In the genomic region with DNA sequence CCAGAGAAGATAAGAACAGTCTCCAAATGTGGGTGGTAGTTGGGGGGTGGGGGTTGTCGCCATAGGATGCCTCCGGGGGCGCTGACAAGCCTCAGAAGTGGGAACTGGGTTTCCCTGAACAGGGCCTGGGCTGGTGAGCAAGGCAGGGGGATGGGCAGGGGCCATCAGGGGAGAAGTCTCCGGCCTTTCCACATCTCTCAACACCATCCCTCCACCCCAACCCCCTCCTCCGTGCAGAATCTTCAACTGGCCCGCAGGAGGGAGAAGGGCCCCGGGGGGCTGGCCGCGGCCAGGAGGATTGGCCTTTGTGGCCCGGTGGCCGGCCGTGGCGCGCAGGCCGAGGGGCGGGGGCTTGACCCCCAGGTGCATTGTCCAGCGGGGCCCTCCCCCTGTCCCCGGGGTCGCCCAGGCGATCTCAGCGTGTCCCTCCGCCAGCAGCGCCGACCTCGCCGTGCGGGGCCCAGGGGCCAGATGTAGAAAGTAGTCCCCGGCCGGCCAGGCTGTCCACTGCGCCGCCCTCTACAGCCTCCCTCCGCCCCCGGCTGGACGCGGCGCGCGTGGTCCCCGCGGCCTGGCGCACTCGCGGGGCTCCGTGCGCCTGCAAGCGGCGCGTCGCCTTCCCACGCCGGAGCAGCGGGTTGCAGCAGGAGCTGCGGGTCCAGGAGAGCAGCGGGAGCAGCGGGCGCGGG, we compare ENCODE assay signal across 8 mouse cellular contexts. TPM values are rescaled to one million over a fixed set of nuclear protein-coding genes. Genes with fewer than 3 reads are reported as not detected.
A peak's percentile ranks its signal among the peaks of the same experiment; 100 is the strongest.
DNase-seq lines count a peak whose midpoint lies in the region; ATAC-seq and TF ChIP-seq lines count a peak whose summit lies in the region.

A gene (plus strand): TSS at position 144 of the 689 bp plus-strand sequence.

- H3K27ac ChIP-seq in gastrocnemius, adult 2 months: peak within 1 kb of the TSS; percentile 51
- peak within 1 kb of the TSS; percentile 83 for H3K27ac ChIP-seq in embryonic facial prominence, embryonic 14.5 days (replicated peaks; ENCODE audit: low read depth, low read length)
- H3K27ac ChIP-seq in heart, postnatal 0 days (ENCODE audit: low read depth): no peak within 1 kb of the TSS
- H3K27ac ChIP-seq in limb, embryonic 12.5 days: peak within 1 kb of the TSS; percentile 80
- H3K27ac ChIP-seq in neural tube, embryonic 13.5 days (replicated peaks): peak within 1 kb of the TSS; percentile 75

- no peak for TF ChIP-seq EP300 in heart, postnatal 0 days (IDR thresholded peaks at IDR 0.05; ENCODE audit: low read depth)

- H3K4me2 ChIP-seq in embryonic facial prominence, embryonic 14.5 days (ENCODE audit: low read depth, low read length): peak within 1 kb of the TSS; percentile 100
- H3K4me2 ChIP-seq in heart, postnatal 0 days (ENCODE audit: low read depth, low read length): peak within 1 kb of the TSS; percentile 96
- peak within 1 kb of the TSS; percentile 100 for H3K4me2 ChIP-seq in limb, embryonic 12.5 days
- peak within 1 kb of the TSS; percentile 100 for H3K4me2 ChIP-seq in neural tube, embryonic 13.5 days

- no peaks in the 10 kb centered on the region for H3K36me3 ChIP-seq in embryonic facial prominence, embryonic 14.5 days (ENCODE audit: control insufficient read depth, insufficient read depth, low read length)
- no peaks in the 10 kb centered on the region for H3K36me3 ChIP-seq in heart, postnatal 0 days (replicated peaks; ENCODE audit: control insufficient read depth, insufficient read depth, low read length)
- no peaks in the 10 kb centered on the region for H3K36me3 ChIP-seq in limb, embryonic 12.5 days
- H3K36me3 ChIP-seq in neural tube, embryonic 13.5 days: no peaks in the 10 kb centered on the region

- H3K27me3 ChIP-seq in embryonic facial prominence, embryonic 14.5 days (replicated peaks; ENCODE audit: control insufficient read depth, insufficient read depth, low read length): no peaks in the 10 kb centered on the region
- H3K27me3 ChIP-seq in heart, postnatal 0 days (ENCODE audit: control insufficient read depth, insufficient read depth, low read length): no peaks in the 10 kb centered on the region
- peaks cover 21% of the 10 kb centered on the region for H3K27me3 ChIP-seq in limb, embryonic 12.5 days
- H3K27me3 ChIP-seq in neural tube, embryonic 13.5 days: peaks cover 18% of the 10 kb centered on the region

- no peak for TF ChIP-seq CTCF in gastrocnemius, adult 2 months (IDR thresholded peaks at IDR 0.05)
- TF ChIP-seq CTCF in heart, postnatal 0 days (IDR thresholded peaks at IDR 0.05; ENCODE audit: low read depth): no peak

- H3K9ac ChIP-seq in embryonic facial prominence, embryonic 14.5 days (ENCODE audit: low read depth, low read length): peak within 1 kb of the TSS; percentile 86
- H3K9ac ChIP-seq in heart, postnatal 0 days (replicated peaks; ENCODE audit: low read depth, low read length): peak within 1 kb of the TSS; percentile 67
- H3K9ac ChIP-seq in limb, embryonic 12.5 days (replicated peaks): peak within 1 kb of the TSS; percentile 88
- peak within 1 kb of the TSS; percentile 86 for H3K9ac ChIP-seq in neural tube, embryonic 13.5 days

- intact Hi-C loops in gastrocnemius, adult 2 months (cut with DNase I): loop anchor here (5.0 kb wide), 1 partner anchor 75 kb away; no protein-coding TSS in a partner anchor

- DNase-seq in gastrocnemius, adult 2 months: peak; percentile 50
- DNase-seq in gastrocnemius, adult 18-20 months (ENCODE audit: low spot score): no peak
- peak; percentile 81 for DNase-seq in MN1 (ENCODE audit: low spot score)
- peak; percentile 61 for DNase-seq in embryonic facial prominence, embryonic 14.5 days (ENCODE audit: low spot score)
- no peak for DNase-seq in heart, postnatal 0 days (ENCODE audit: low spot score)
- DNase-seq in T-cell, adult 2 months (ENCODE audit: low spot score): no peak

- H3K4me3 ChIP-seq in gastrocnemius, adult 2 months: peak within 1 kb of the TSS; percentile 86
- H3K4me3 ChIP-seq in embryonic facial prominence, embryonic 14.5 days (ENCODE audit: low read depth, low read length): peak within 1 kb of the TSS; percentile 79
- peak within 1 kb of the TSS; percentile 64 for H3K4me3 ChIP-seq in heart, postnatal 0 days (ENCODE audit: low read depth, low read length)
- peak within 1 kb of the TSS; percentile 82 for H3K4me3 ChIP-seq in limb, embryonic 12.5 days (replicated peaks)
- H3K4me3 ChIP-seq in neural tube, embryonic 13.5 days: peak within 1 kb of the TSS; percentile 79

- peaks cover 5% of the 10 kb centered on the region; the same call in 1 of the 2 replicates for H3K4me1 ChIP-seq in embryonic facial prominence, embryonic 14.5 days (ENCODE audit: control insufficient read depth, insufficient read depth, low read length)
- H3K4me1 ChIP-seq in heart, postnatal 0 days (ENCODE audit: control insufficient read depth, insufficient read depth): 0 out of 2 replicates have a peak, but pooled peaks cover 9% of the 10 kb centered on the region
- H3K4me1 ChIP-seq in limb, embryonic 12.5 days (replicated peaks): peaks cover 32% of the 10 kb centered on the region
- H3K4me1 ChIP-seq in neural tube, embryonic 13.5 days (replicated peaks): peaks cover 33% of the 10 kb centered on the region

- H3K9me3 ChIP-seq in embryonic facial prominence, embryonic 14.5 days (ENCODE audit: control insufficient read depth, low read length): no peaks in the 10 kb centered on the region
- no peaks in the 10 kb centered on the region for H3K9me3 ChIP-seq in heart, postnatal 0 days (replicated peaks; ENCODE audit: control insufficient read depth, low read length)
- no peaks in the 10 kb centered on the region for H3K9me3 ChIP-seq in limb, embryonic 12.5 days
- H3K9me3 ChIP-seq in neural tube, embryonic 13.5 days: no peaks in the 10 kb centered on the region

- 4% methylated on average over 3 of the region's 57 CpGs for WGBS in embryonic facial prominence, embryonic 14.5 days
- WGBS in heart, postnatal 0 days: under 1% methylated on average over 53 of the region's 57 CpGs
- WGBS in limb, embryonic 12.5 days: under 1% methylated on average over 49 of the region's 57 CpGs
- 1% methylated on average over 40 of the region's 57 CpGs for WGBS in neural tube, embryonic 13.5 days

- ATAC-seq in embryonic facial prominence, embryonic 14.5 days (ENCODE audit: low read depth): peak; percentile 77
- ATAC-seq in heart, postnatal 0 days (ENCODE audit: insufficient read depth, low read depth): peak; percentile 77
- peak; percentile 77 for ATAC-seq in limb, embryonic 12.5 days (ENCODE audit: insufficient number of reproducible peaks, insufficient read depth, low FRiP score, low TSS enrichment, low read depth)
- peak; percentile 84 for ATAC-seq in neural tube, embryonic 13.5 days (ENCODE audit: low read depth)

RNA-seq across cellular contexts. Expression of the gene that starts here (rescaled TPM):
- total RNA-seq in gastrocnemius, adult 2 months (2021): under 1 TPM; 0.15 to 0.31 TPM
- total RNA-seq in gastrocnemius, adult 18-20 months (2021): under 1 TPM; 0.02 to 0.07 TPM
- polyA plus RNA-seq in embryonic facial prominence, embryonic 14.5 days (2014; fragmentation: Nextera tagmentation; extraction: Ambion mirVana): 1.3 and 1.4 TPM in 2 replicates
- 0.04 and 0.73 TPM in 2 replicates for total RNA-seq in heart, postnatal 0 days (2014; rRNA removed; ENCODE audit: low replicate concordance)
- polyA plus RNA-seq in heart, postnatal 0 days (2015; fragmentation: Nextera tagmentation; extraction: Ambion mirVana): 0.15 and 0.31 TPM in 2 replicates
- polyA plus RNA-seq in limb, embryonic 12.5 days (2016; fragmentation: Nextera tagmentation; extraction: Ambion mirVana): 0.91 and 0.95 TPM in 2 replicates
- polyA plus RNA-seq in neural tube, embryonic 13.5 days (2015; fragmentation: Nextera tagmentation; extraction: Ambion mirVana): 0.51 and 0.52 TPM in 2 replicates

Comparison
In these comparisons a context has a peak if more than half of its experiments do, and no peak if none do; other contexts are left out.
1. Peak in DNase-seq, H3K4me3 ChIP-seq and H3K27ac ChIP-seq in gastrocnemius, adult 2 months; RNA of the gene not detected or under 1 TPM.
2. Peak in ATAC-seq, H3K4me3 ChIP-seq, H3K9ac ChIP-seq and H3K4me2 ChIP-seq in heart, postnatal 0 days; RNA of the gene not detected or under 1 TPM.
3. Peak in ATAC-seq, H3K4me3 ChIP-seq, H3K27ac ChIP-seq, H3K9ac ChIP-seq and H3K4me2 ChIP-seq in limb, embryonic 12.5 days; RNA of the gene not detected or under 1 TPM.
4. Peak in ATAC-seq, H3K4me3 ChIP-seq, H3K27ac ChIP-seq, H3K9ac ChIP-seq and H3K4me2 ChIP-seq in neural tube, embryonic 13.5 days; RNA of the gene not detected or under 1 TPM.
5. DNase-seq: peak in MN1 (single experiment) and embryonic facial prominence, embryonic 14.5 days (single experiment); none in gastrocnemius, adult 18-20 months (single experiment), heart, postnatal 0 days (single experiment) and T-cell, adult 2 months (single experiment).
6. Peak in every context shown above with its lines, with median percentiles within 50 percentile points of each other: H3K4me3 ChIP-seq, ATAC-seq, H3K4me2 ChIP-seq and H3K9ac ChIP-seq.